Mouse (Mus musculus) cortical plate, adult 2 months (tissue): ENCODE measurements around the gene Sipa1.

Source experiments
- CTCF ChIP-seq: fragments of 200-500 bp; IDR thresholded peaks from 2 replicates; pipeline ENCODE4 v1.5.1; 2011; ENCODE audit warnings: mild to moderate bottlenecking, control low read depth, low read length; ENCODE audit not compliant: insufficient read depth; ENCODE audit errors: extremely low read depth
- POLR2A ChIP-seq: fragments of 200-500 bp; IDR thresholded peaks from 2 replicates; pipeline ENCODE4 v1.6.1; 2011; ENCODE audit warnings: mild to moderate bottlenecking, low read length, control low read depth; ENCODE audit not compliant: insufficient read depth; ENCODE audit errors: extremely low read depth

DNA sequence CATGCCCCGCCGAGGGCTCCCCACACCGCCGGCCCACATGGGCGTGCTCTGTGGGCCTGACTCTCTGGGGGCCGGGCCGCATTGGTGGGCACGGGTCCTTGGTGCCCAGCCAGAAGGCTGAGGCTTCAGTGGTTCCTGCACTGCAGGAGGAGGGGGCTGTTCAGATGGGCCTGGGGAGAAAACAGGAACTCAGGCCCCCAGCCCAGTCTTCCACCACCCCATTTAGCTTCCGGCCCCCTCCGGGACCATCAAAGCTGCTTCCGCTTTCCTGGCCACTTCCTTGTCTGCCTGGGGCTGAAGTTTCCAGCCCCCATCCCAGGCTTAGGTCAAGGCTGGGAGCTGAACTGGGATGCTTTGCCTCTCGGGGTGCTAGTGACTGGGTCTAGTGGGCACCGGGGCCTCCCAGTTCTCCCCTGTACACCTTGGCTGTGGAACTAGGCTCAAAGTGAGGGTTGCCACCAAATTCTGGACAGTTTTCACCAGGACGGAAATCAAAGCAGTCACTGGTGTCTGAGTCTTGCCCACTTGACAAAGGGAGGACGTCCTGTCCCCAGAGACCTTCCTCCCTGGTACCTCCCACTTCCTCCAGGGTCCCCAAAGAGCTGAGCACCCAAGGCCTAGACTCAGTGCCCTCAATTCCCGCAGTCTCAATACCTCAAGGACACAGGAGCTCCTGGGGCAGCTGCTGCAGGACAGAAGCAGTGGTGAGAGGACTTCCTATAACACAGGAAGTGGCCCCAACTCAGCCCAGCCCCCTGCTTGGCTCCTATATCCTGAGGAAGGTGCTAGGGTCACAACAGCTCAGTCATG lies 2.4 kb downstream of the Sipa1 start:
- TF ChIP-seq CTCF (no peak), POLR2A (0 out of 2 replicates have a peak, but pooled peaks have one; percentile 12)
